Mouse (Mus musculus) liver, adult 2 months (tissue): ENCODE data around the gene Anks1b.

Experiments
- CTCF ChIP-seq: fragments of 200-500 bp; IDR thresholded peaks from 2 replicates; pipeline ENCODE4 v1.5.1; 2011; ENCODE audit warnings: low read depth, low read length, control low read depth
- POLR2A ChIP-seq: fragments of 200-500 bp; IDR thresholded peaks from 2 replicates; pipeline ENCODE4 v1.6.1; 2011; ENCODE audit warnings: low read length, control low read depth; ENCODE audit not compliant: insufficient read depth; ENCODE audit errors: extremely low read depth

- TF ChIP-seq CTCF (no peak), POLR2A (no peak)
These were observed 34.5 kb upstream of the Anks1b start for GRCm38 (mm10) chr10:89838834-89839233.
